Comparison of ENCODE assay signal across 23 mouse cellular contexts in genomic region chr11:65704861-65705260, GRCm38 (mm10).
"Had no signal": no experiment of that assay in that cellular context is flagged by ENCODE, and none has a peak within 500 bp of the region (broad histone marks: within the 10 kb centered on the region; RNA-seq: fewer than 3 reads in every experiment).

No protein-coding gene starts in this region.

- H3K27ac ChIP-seq: gastrocnemius, adult 2 months; heart, embryonic 10.5 days; hindbrain, embryonic 13.5 days; hindbrain, embryonic 15.5 days; hindbrain, postnatal 0 days; kidney, embryonic 15.5 days; kidney, postnatal 0 days; limb, embryonic 13.5 days; limb, embryonic 15.5 days had no signal

- H3K4me3 ChIP-seq: gastrocnemius, adult 2 months; heart, embryonic 10.5 days; heart, embryonic 12.5 days; hindbrain, embryonic 13.5 days; hindbrain, embryonic 15.5 days; kidney, embryonic 15.5 days; limb, embryonic 13.5 days; limb, embryonic 15.5 days had no signal

- H3K4me1 ChIP-seq: heart, embryonic 10.5 days; heart, embryonic 12.5 days; hindbrain, embryonic 13.5 days; hindbrain, embryonic 15.5 days; kidney, embryonic 15.5 days; limb, embryonic 13.5 days; limb, embryonic 15.5 days had no signal

- H3K4me2 ChIP-seq: heart, embryonic 12.5 days; hindbrain, embryonic 13.5 days; hindbrain, embryonic 15.5 days; kidney, embryonic 15.5 days; limb, embryonic 13.5 days; limb, embryonic 15.5 days had no signal

- H3K9me3 ChIP-seq: heart, embryonic 10.5 days; heart, embryonic 12.5 days; hindbrain, embryonic 13.5 days; hindbrain, embryonic 15.5 days; kidney, embryonic 15.5 days; limb, embryonic 13.5 days; limb, embryonic 15.5 days had no signal

- H3K9ac ChIP-seq: heart, embryonic 12.5 days; hindbrain, embryonic 13.5 days; hindbrain, embryonic 15.5 days; kidney, embryonic 15.5 days; limb, embryonic 13.5 days; limb, embryonic 15.5 days had no signal

- H3K27me3 ChIP-seq: heart, embryonic 12.5 days; hindbrain, embryonic 13.5 days; hindbrain, embryonic 15.5 days; kidney, embryonic 15.5 days; limb, embryonic 13.5 days; limb, embryonic 15.5 days had no signal

- DNase-seq: gastrocnemius, adult 2 months; gastrocnemius, postnatal 10 days; gastrocnemius, postnatal 25 days; heart, adult 18-20 months; heart, postnatal 10 days; kidney, adult 11 months; kidney, adult 2 months; kidney, adult 9 months; kidney, postnatal 14 days; kidney, postnatal 36 days; layer of hippocampus, adult 9-11 months; layer of hippocampus, postnatal 36 days; left cerebral cortex, postnatal 4 days had no signal

- ATAC-seq: hindbrain, postnatal 0 days; intestine, embryonic 16.5 days had no signal
